In the genomic region with DNA sequence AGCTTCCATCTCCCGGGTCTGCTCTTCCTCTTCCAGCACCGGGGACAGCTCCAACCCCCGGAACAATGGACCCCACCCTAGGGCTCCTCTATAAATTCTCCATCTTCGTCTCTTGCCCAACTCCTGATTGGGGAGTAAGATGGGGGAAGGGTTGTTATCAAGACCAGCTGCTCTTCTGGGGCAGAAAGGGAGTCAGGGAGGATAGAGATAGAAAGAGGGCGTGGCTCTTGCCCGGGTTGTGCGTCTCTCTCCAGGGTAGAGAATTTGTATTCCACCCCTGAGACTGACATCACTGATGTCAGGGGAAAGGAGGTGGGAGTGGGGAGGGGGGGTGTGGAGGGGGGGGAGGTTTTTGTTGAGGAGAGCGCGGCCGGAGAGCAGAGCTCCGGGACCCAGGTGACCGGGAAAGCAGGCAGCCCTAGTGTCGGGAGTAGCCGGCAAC, we compare ENCODE assay signal across 8 mouse cellular contexts. TPM values are rescaled to one million over a fixed set of nuclear protein-coding genes. Genes with fewer than 3 reads are reported as not detected.
A peak's percentile ranks its signal among the peaks of the same experiment; 100 is the strongest.
DNase-seq lines count a peak whose midpoint lies in the region; ATAC-seq and TF ChIP-seq lines count a peak whose summit lies in the region.

A gene (plus strand): TSS at position 315 of the 442 bp plus-strand sequence.

- DNase-seq in adrenal gland, postnatal 10 days, result peak; percentile 30
- DNase-seq in cerebellum, adult 11 months, result peak; percentile 70
- peak; percentile 84 for DNase-seq in forebrain, embryonic 11.5 days (ENCODE audit: low spot score)
- peak; percentile 39 to 69 for DNase-seq in layer of hippocampus, postnatal 25 days (ENCODE audit: extremely low spot score in 1 of 2, low spot score in 1 of 2)
- DNase-seq in midbrain, embryonic 11.5 days (ENCODE audit: low spot score, missing footprints), result peak; percentile 97
- peak; percentile 92 for DNase-seq in telencephalon, adult 2 months (ENCODE audit: low read depth, low spot score)
- no peak for DNase-seq in ovary, postnatal 36 days (ENCODE audit: low spot score)
- no peak for DNase-seq in lung, adult 2 months

- no peak for TF ChIP-seq CTCF in lung, adult 2 months (IDR thresholded peaks at IDR 0.05; ENCODE audit: insufficient read depth, low read length)

- no peak for TF ChIP-seq POLR2A in lung, adult 2 months (IDR thresholded peaks at IDR 0.05; ENCODE audit: borderline replicate concordance, extremely low read depth, low read depth, low read length)

- no peaks in the 10 kb centered on the region; the same call in 1 of the 2 replicates for H3K27me3 ChIP-seq in forebrain, embryonic 11.5 days (ENCODE audit: control insufficient read depth, insufficient read depth, low read length)
- H3K27me3 ChIP-seq in midbrain, embryonic 11.5 days (ENCODE audit: control insufficient read depth, insufficient read depth, low read length), result no peaks in the 10 kb centered on the region

- H3K27ac ChIP-seq in forebrain, embryonic 11.5 days (ENCODE audit: low read depth, low read length), result peak within 1 kb of the TSS; percentile 82
- peak within 1 kb of the TSS; percentile 85 for H3K27ac ChIP-seq in midbrain, embryonic 11.5 days (ENCODE audit: low read depth, low read length)

- WGBS in forebrain, embryonic 11.5 days, result 0% methylated on average over 14 of the region's 14 CpGs
- under 1% methylated on average over 13 of the region's 14 CpGs for WGBS in midbrain, embryonic 11.5 days
- 1% methylated on average over 14 of the region's 14 CpGs for WGBS in lung, adult 2 months

- no peaks in the 10 kb centered on the region for H3K9me3 ChIP-seq in forebrain, embryonic 11.5 days (ENCODE audit: control insufficient read depth, low read length)
- no peaks in the 10 kb centered on the region for H3K9me3 ChIP-seq in midbrain, embryonic 11.5 days (ENCODE audit: control insufficient read depth, low read length)

- peak within 1 kb of the TSS; percentile 51 for H3K4me3 ChIP-seq in forebrain, embryonic 11.5 days (ENCODE audit: low read depth, low read length)
- peak within 1 kb of the TSS; percentile 56 for H3K4me3 ChIP-seq in midbrain, embryonic 11.5 days (ENCODE audit: low read depth, low read length)
- no peak within 1 kb of the TSS for H3K4me3 ChIP-seq in lung, adult 2 months (replicated peaks; ENCODE audit: extremely low read depth, low read depth, low read length)

- H3K36me3 ChIP-seq in forebrain, embryonic 11.5 days (ENCODE audit: control insufficient read depth, insufficient read depth, low read length), result no peaks in the 10 kb centered on the region
- no peaks in the 10 kb centered on the region for H3K36me3 ChIP-seq in midbrain, embryonic 11.5 days (ENCODE audit: control insufficient read depth, insufficient read depth, low read length)

- H3K4me1 ChIP-seq in forebrain, embryonic 11.5 days (replicated peaks; ENCODE audit: control insufficient read depth, insufficient read depth, low read length), result peaks cover 26% of the 10 kb centered on the region
- peaks cover 46% of the 10 kb centered on the region for H3K4me1 ChIP-seq in midbrain, embryonic 11.5 days (ENCODE audit: control insufficient read depth, insufficient read depth, low read length)
- H3K4me1 ChIP-seq in lung, adult 2 months (ENCODE audit: control insufficient read depth, insufficient read depth, low read length), result no peaks in the 10 kb centered on the region

- peak within 1 kb of the TSS; percentile 71 for H3K9ac ChIP-seq in forebrain, embryonic 11.5 days (ENCODE audit: low read length)
- peak within 1 kb of the TSS; percentile 83 for H3K9ac ChIP-seq in midbrain, embryonic 11.5 days (ENCODE audit: low read length)

- peak within 1 kb of the TSS; percentile 54 for H3K4me2 ChIP-seq in forebrain, embryonic 11.5 days (ENCODE audit: low read depth, low read length, severe bottlenecking)
- H3K4me2 ChIP-seq in midbrain, embryonic 11.5 days, result peak within 1 kb of the TSS; percentile 59

- peak; percentile 85 for ATAC-seq in forebrain, embryonic 11.5 days (replicated peaks; ENCODE audit: low FRiP score)
- peak; percentile 91 for ATAC-seq in midbrain, embryonic 11.5 days (ENCODE audit: low FRiP score)

RNA-seq across cellular contexts. Expression of the gene that starts here (rescaled TPM):
- total RNA-seq in adrenal gland, postnatal 10 days (2021), result 10 to 100 TPM; 17.0 to 30.7 TPM
- polyA plus RNA-seq in forebrain, embryonic 11.5 days (2014; fragmentation: Nextera tagmentation; extraction: Ambion mirVana), result 137 and 149 TPM in 2 replicates
- total RNA-seq in layer of hippocampus, postnatal 25 days (2021), result 100 to 1,000 TPM; 165 to 198 TPM
- polyA plus RNA-seq in midbrain, embryonic 11.5 days (2014; fragmentation: Nextera tagmentation; extraction: Ambion mirVana), result 150 and 154 TPM in 2 replicates
- 1.2 and 2.1 TPM in 2 replicates for polyA plus RNA-seq in lung, adult 2 months (2012; rRNA removed)

Comparison
In these comparisons a context has a peak if more than half of its experiments do, and no peak if none do; other contexts are left out.
1. RNA of the gene that starts here (total RNA-seq): 165 to 198 TPM in layer of hippocampus, postnatal 25 days; 17.0 to 30.7 TPM in adrenal gland, postnatal 10 days; every median in the first group is over 4 times any median in the second.
2. RNA of the gene that starts here (polyA plus RNA-seq): 150 to 154 TPM in midbrain, embryonic 11.5 days and 137 to 149 TPM in forebrain, embryonic 11.5 days; 1.2 to 2.1 TPM in lung, adult 2 months; every median in the first group is over 10 times any median in the second.
3. DNase-seq: peak in adrenal gland, postnatal 10 days (single experiment), cerebellum, adult 11 months (single experiment), forebrain, embryonic 11.5 days (single experiment), layer of hippocampus, postnatal 25 days (2 of 2), midbrain, embryonic 11.5 days (single experiment) and telencephalon, adult 2 months (single experiment); none in ovary, postnatal 36 days (single experiment) and lung, adult 2 months (single experiment).